Mouse (Mus musculus): Measurements from ENCODE around the gene Capns1. TPM values are rescaled to one million over a fixed set of nuclear protein-coding genes. Genes with fewer than 3 reads are reported as not detected.

Gene Capns1
- total and polyA plus RNA-seq, 3 experiments, result 31.7 to 354 TPM; not detected in 1

DNA sequence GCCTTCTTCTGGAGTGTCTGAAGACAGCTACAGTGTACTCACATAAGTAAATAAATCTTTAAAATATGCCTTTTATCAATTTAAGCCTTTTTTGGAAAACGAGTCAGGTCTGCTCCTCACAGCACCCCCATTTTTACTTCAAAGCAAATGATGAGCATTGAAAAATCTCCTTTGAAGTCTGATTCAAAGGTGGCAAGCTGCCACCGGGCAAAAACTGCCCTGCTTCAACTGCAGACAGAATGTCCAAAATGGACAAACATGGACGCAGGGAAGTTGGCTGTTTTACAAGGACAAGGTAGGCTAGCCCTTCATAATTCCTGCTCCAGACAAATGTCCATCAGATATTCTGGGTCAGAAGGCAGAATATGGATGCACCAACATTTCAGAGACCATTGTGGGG is 22.8 kb upstream of the Capns1 start:
- H3K4me1 ChIP-seq (ENCODE audit: control insufficient read depth in 1 of 2, insufficient read depth in 2 of 2, low read length in 2 of 2), result no peaks in the 10 kb centered on the region
- no peaks in the 10 kb centered on the region for H3K79me2 ChIP-seq (ENCODE audit: control insufficient read depth, insufficient read depth, low read length, poor library complexity)
- no peak overlapping the region for H3K4me3 ChIP-seq (ENCODE audit: control insufficient read depth in 1 of 2, insufficient read depth in 1 of 2, low read depth in 2 of 2, low read length in 2 of 2)
- H3K9ac ChIP-seq (ENCODE audit: control insufficient read depth, low read depth, low read length, poor library complexity, severe bottlenecking), result no peak overlapping the region
- no peaks in the 10 kb centered on the region for H3K27me3 ChIP-seq (ENCODE audit: control insufficient read depth in 1 of 2, insufficient read depth in 2 of 2, low read length in 2 of 2)
- TF ChIP-seq CTCF (IDR thresholded peaks at IDR 0.05 in 2 of 3, conservative IDR thresholded peaks at IDR 0.05 in 1 of 3; ENCODE audit: control insufficient read depth in 1 of 3, insufficient read depth in 1 of 3, low read depth in 2 of 3, low read length in 3 of 3, poor library complexity in 1 of 3, severe bottlenecking in 1 of 3), result no peak
- TF ChIP-seq SMC3 (IDR thresholded peaks at IDR 0.05; ENCODE audit: low read depth, low read length), result no peak
- TF ChIP-seq ZMIZ1 (IDR thresholded peaks at IDR 0.05; ENCODE audit: low read depth, low read length), result no peak
- no peak overlapping the region for H3K27ac ChIP-seq (ENCODE audit: control insufficient read depth, low read depth, low read length)
- DNase-seq (ENCODE audit: low read depth, low spot score), result no peak
- H3K36me3 ChIP-seq (ENCODE audit: control insufficient read depth in 1 of 2, insufficient read depth in 2 of 2, low read length in 2 of 2), result peaks cover 0 to 2% of the 10 kb centered on the region in 2 experiments; a peak in 1 of 4 replicates
- H3K9me3 ChIP-seq (replicated peaks; ENCODE audit: insufficient read depth, low read length), result no peaks in the 10 kb centered on the region

DNA sequence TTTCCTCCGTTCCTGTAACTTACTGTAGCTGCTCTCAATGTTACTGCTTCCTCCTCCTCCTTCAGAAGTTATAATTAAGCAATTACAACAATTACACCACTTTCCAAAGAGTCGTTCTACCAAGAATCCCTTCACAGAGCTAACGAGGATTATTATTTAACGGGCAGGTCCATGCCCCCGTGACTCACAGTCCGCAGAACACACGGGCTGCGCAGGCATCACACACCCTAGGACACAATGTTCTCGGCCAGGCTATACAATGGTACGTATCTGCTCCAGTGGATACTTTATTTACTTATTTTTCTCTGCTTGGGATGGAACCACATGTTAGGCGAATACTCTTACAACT is 21.4 kb upstream of the Capns1 start:
- no peaks in the 10 kb centered on the region for H3K9me3 ChIP-seq (replicated peaks; ENCODE audit: insufficient read depth, low read length)
- H3K9ac ChIP-seq (ENCODE audit: control insufficient read depth, low read depth, low read length, poor library complexity, severe bottlenecking), result no peak overlapping the region
- H3K4me3 ChIP-seq (ENCODE audit: control insufficient read depth in 1 of 2, insufficient read depth in 1 of 2, low read depth in 2 of 2, low read length in 2 of 2), result no peak overlapping the region

GRCm38 (mm10) chr7:30219293-30220007 is 20.8 kb upstream of the Capns1 start:
- Histone ChIP-seq H3K27ac (ENCODE audit: control insufficient read depth, low read depth, low read length) (no peak overlapping the region), H3K27me3 (ENCODE audit: control insufficient read depth in 1 of 2, insufficient read depth in 2 of 2, low read length in 2 of 2) (no peaks in the 10 kb centered on the region), H3K9ac (ENCODE audit: control insufficient read depth, low read depth, low read length, poor library complexity, severe bottlenecking) (no peak overlapping the region), H3K4me1 (ENCODE audit: control insufficient read depth in 1 of 2, insufficient read depth in 2 of 2, low read length in 2 of 2) (no peaks in the 10 kb centered on the region; a peak in 1 of 4 replicates), H3K9me3 (replicated peaks; ENCODE audit: insufficient read depth, low read length) (no peaks in the 10 kb centered on the region), H3K36me3 (ENCODE audit: control insufficient read depth in 1 of 2, insufficient read depth in 2 of 2, low read length in 2 of 2) (peaks cover 0 to 2% of the 10 kb centered on the region in 2 experiments; a peak in 1 of 4 replicates), H3K79me2 (ENCODE audit: control insufficient read depth, insufficient read depth, low read length, poor library complexity) (no peaks in the 10 kb centered on the region), H3K4me3 (ENCODE audit: control insufficient read depth in 1 of 2, insufficient read depth in 1 of 2, low read depth in 2 of 2, low read length in 2 of 2) (no peak overlapping the region)
- TF ChIP-seq EP300 (IDR thresholded peaks at IDR 0.05; ENCODE audit: low read depth in 1 of 2, low read length in 2 of 2), result no peak
- no peak for TF ChIP-seq SMC3 (IDR thresholded peaks at IDR 0.05; ENCODE audit: low read depth, low read length)
- TF ChIP-seq MEF2A (IDR thresholded peaks at IDR 0.05; ENCODE audit: extremely low read depth, insufficient replicate concordance, low read depth, low read length, poor library complexity, severe bottlenecking), result no peak
- TF ChIP-seq MAZ (IDR thresholded peaks at IDR 0.05; ENCODE audit: low read depth, low read length), result no peak
- DNase-seq (ENCODE audit: low read depth, low spot score), result no peak

More for the DNA sequence above, 21.4 kb upstream of the Capns1 start:
- H3K36me3 ChIP-seq (ENCODE audit: control insufficient read depth in 1 of 2, insufficient read depth in 2 of 2, low read length in 2 of 2), result peaks cover 0 to 2% of the 10 kb centered on the region in 2 experiments; a peak in 1 of 4 replicates
- no peak overlapping the region for H3K27ac ChIP-seq (ENCODE audit: control insufficient read depth, low read depth, low read length)
- no peaks in the 10 kb centered on the region; a peak in 1 of 4 replicates for H3K4me1 ChIP-seq (ENCODE audit: control insufficient read depth in 1 of 2, insufficient read depth in 2 of 2, low read length in 2 of 2)
- no peaks in the 10 kb centered on the region for H3K79me2 ChIP-seq (ENCODE audit: control insufficient read depth, insufficient read depth, low read length, poor library complexity)
- TF ChIP-seq RAD21 (IDR thresholded peaks at IDR 0.05; ENCODE audit: low read depth, low read length), result no peak
- TF ChIP-seq USF1 (IDR thresholded peaks at IDR 0.05; ENCODE audit: low read depth, low read length), result no peak
- TF ChIP-seq HCFC1 (IDR thresholded peaks at IDR 0.05; ENCODE audit: low read depth, low read length), result no peak
- no peak for TF ChIP-seq ZMIZ1 (IDR thresholded peaks at IDR 0.05; ENCODE audit: low read depth, low read length)
- TF ChIP-seq TAL1 (IDR thresholded peaks at IDR 0.05; ENCODE audit: low read length), result no peak
- no peak for TF ChIP-seq SMC3 (IDR thresholded peaks at IDR 0.05; ENCODE audit: low read depth, low read length)
- no peaks in the 10 kb centered on the region for H3K27me3 ChIP-seq (ENCODE audit: control insufficient read depth in 1 of 2, insufficient read depth in 2 of 2, low read length in 2 of 2)
- no peak for DNase-seq (ENCODE audit: low read depth, low spot score)
